Mouse (Mus musculus) heart, embryonic 16.5 days (tissue): ENCODE data around the gene Abhd14a. TPM values are rescaled to one million over a fixed set of nuclear protein-coding genes. Genes with fewer than 3 reads are reported as not detected.

Experiments used
- ATAC-seq: fragments of 200-750 bp; cut with Nextera tagmentation; replicated peaks from 2 replicates; pipeline ENCODE4 v1.8.0; 2017; ENCODE audit warnings: moderate number of reproducible peaks; ENCODE audit not compliant: insufficient read depth, low FRiP score; ENCODE audit errors: extremely low read depth
- H3K27ac ChIP-seq: fragments of 300-500 bp; sonication (generic); 2 replicates; pipeline ENCODE4 v1.5.1; 2014; ENCODE audit warnings: mild to moderate bottlenecking, low read length, control low read depth, moderate library complexity
- H3K27me3 ChIP-seq: fragments of 300-500 bp; sonication (generic); 2 replicates; pipeline ENCODE4 v1.6.1; 2014; ENCODE audit warnings: low read length, mixed read lengths; ENCODE audit not compliant: control insufficient read depth, insufficient read depth
- H3K36me3 ChIP-seq: fragments of 300-500 bp; sonication (generic); 2 replicates; pipeline ENCODE4 v1.6.1; 2014; ENCODE audit not compliant: control insufficient read depth, insufficient read depth
- H3K4me1 ChIP-seq: fragments of 300-500 bp; sonication (generic); 2 replicates; pipeline ENCODE4 v1.6.1; 2014; ENCODE audit warnings: low read length, mixed read lengths; ENCODE audit not compliant: control insufficient read depth, insufficient read depth
- H3K4me2 ChIP-seq: fragments of 300-500 bp; sonication (generic); 2 replicates; pipeline ENCODE4 v1.6.1; 2014; ENCODE audit warnings: low read depth, mild to moderate bottlenecking, control low read depth, low read length
- H3K4me3 ChIP-seq: fragments of 300-500 bp; sonication (generic); 2 replicates; pipeline ENCODE4 v1.5.1; 2014; ENCODE audit warnings: mild to moderate bottlenecking, control low read depth, low read length
- H3K9ac ChIP-seq: fragments of 300-500 bp; sonication (generic); 2 replicates; pipeline ENCODE4 v1.6.1; 2014; ENCODE audit warnings: low read length, control low read depth
- H3K9me3 ChIP-seq: fragments of 300-500 bp; sonication (generic); replicated peaks from 2 replicates; pipeline ENCODE4 v1.6.1; 2016; ENCODE audit warnings: low read length; ENCODE audit not compliant: control insufficient read depth
- WGBS: fragments of 180-500 bp; shearing (Covaris S2); extraction: QIAGEN DNeasy Blood & Tissue Kit; methylation state at CpG from one replicate; pipeline ENCODE4 v1.1.7; 2014; 5-methylcytosine and 5-hydroxymethylcytosine counted together
- polyA plus RNA-seq: library from polyadenylated mRNA; unstranded; fragments of >200 nt; fragmentation: Nextera tagmentation; extraction: Ambion mirVana; gene quantifications from 2 replicates; pipeline ENCODE4 v1.2.1, GENCODE M21; 2015

Gene Abhd14a
- polyA plus RNA-seq, 1 experiment from 2014 or later: 60.5 TPM

DNA sequence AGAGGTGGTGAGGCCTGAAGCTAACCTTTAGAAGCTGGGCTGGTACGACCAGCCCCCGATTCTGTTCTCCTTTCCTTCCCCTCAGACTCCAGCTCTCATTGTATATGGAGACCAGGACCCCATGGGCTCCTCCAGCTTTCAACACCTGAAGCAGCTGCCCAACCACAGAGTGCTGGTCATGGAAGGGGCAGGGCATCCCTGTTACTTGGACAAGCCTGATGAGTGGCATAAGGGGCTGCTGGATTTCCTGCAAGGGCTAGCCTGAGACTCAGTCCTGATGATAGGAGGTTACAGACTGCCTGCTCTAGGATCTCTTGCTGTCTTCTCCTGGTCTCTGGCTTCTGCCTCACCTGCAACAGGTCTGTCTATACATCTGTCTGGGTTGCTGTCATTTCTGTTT lies 4.4 kb upstream of the Abhd14a start:
- H3K4me1 ChIP-seq: peaks cover 57% of the 10 kb centered on the region
- no peak overlapping the region for H3K4me3 ChIP-seq
- no peaks in the 10 kb centered on the region for H3K9me3 ChIP-seq
- H3K27ac ChIP-seq: no peak overlapping the region
- H3K9ac ChIP-seq: no peak overlapping the region
- 50% methylated on average over 2 of the region's 2 CpGs for WGBS
- no peak for ATAC-seq
- no peaks in the 10 kb centered on the region for H3K36me3 ChIP-seq
- no peak overlapping the region for H3K4me2 ChIP-seq
- H3K27me3 ChIP-seq: no peaks in the 10 kb centered on the region

DNA sequence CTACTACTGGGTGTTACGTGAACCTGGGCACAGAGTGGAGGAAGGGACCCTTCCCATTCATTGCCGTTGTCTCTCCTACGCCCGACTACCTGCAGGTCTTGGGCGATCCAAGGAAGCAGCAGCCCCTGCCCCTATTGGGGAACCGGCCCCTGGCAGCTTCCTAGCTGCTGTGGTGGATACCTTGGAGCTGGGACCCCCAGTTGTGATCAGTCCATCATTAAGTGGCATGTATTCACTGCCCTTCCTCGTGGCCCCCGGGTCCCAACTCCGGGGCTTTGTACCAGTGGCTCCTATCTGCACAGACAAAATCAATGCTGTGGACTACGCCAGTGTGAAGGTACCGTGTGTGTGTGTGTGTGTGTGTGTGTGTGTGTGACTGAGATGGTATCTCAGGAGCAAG lies 3.8 kb upstream of the Abhd14a start:
- no peak overlapping the region for H3K27ac ChIP-seq
- H3K9me3 ChIP-seq: no peaks in the 10 kb centered on the region
- H3K36me3 ChIP-seq: no peaks in the 10 kb centered on the region
- no peak for ATAC-seq
- H3K4me2 ChIP-seq: no peak overlapping the region
- H3K9ac ChIP-seq: no peak overlapping the region
- H3K27me3 ChIP-seq: no peaks in the 10 kb centered on the region
- peaks cover 55% of the 10 kb centered on the region for H3K4me1 ChIP-seq
- no peak overlapping the region for H3K4me3 ChIP-seq
- WGBS: 72% methylated on average over 11 of the region's 11 CpGs

DNA sequence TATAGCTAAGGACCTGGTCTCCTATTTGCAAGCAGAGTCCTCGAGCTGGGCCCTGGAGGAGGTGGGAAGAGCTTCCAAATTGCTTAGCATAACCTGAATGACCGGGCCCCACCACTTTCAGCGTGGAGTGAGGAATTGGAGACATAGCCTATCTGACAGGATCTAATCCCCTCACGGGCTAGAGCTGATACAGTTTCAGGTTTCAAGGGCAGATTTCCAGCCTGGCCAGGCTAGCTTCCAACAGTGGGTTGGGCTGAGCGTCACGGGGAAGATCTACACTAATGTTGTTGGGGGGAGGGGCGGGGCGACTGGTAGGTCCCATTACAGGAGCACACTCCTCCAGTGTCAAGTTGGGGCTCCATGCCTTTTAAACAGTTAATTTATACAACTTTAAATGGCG lies 3.2 kb upstream of the Abhd14a start:
- Histone ChIP-seq H3K36me3 (no peaks in the 10 kb centered on the region), H3K4me1 (peaks cover 48% of the 10 kb centered on the region), H3K4me3 (no peak overlapping the region), H3K27me3 (no peaks in the 10 kb centered on the region), H3K9ac (no peak overlapping the region), H3K9me3 (no peaks in the 10 kb centered on the region), H3K27ac (peak overlapping the region; percentile 30; the same call in 1 of the 2 replicates), H3K4me2 (peak overlapping the region; percentile 26)
- ATAC-seq: no peak
- WGBS: 23% methylated on average over 9 of the region's 9 CpGs

DNA sequence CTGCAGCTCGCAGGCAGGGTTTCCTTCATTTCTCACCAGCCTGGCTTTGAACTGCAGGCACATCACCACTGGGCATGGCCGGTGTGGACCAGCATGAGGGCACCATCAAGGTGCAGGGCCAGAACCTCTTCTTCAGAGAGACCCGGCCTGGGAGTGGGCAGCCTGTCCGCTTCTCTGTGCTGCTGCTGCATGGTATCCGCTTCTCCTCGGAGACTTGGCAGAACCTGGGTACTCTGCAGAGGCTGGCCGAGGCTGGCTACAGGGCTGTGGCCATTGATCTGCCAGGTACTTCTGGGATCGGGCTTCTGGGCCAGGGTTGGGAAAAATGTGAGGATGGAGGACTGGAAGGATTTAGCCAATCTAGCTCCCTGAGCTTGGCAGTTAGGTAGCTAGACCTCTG lies 2.5 kb upstream of the Abhd14a start:
- WGBS: 87% methylated on average over 8 of the region's 8 CpGs
- Histone ChIP-seq H3K4me1 (peaks cover 42% of the 10 kb centered on the region), H3K4me3 (no peak overlapping the region), H3K36me3 (no peaks in the 10 kb centered on the region), H3K4me2 (no peak overlapping the region), H3K27me3 (no peaks in the 10 kb centered on the region), H3K27ac (no peak overlapping the region), H3K9me3 (no peaks in the 10 kb centered on the region), H3K9ac (no peak overlapping the region)
- ATAC-seq: no peak

DNA sequence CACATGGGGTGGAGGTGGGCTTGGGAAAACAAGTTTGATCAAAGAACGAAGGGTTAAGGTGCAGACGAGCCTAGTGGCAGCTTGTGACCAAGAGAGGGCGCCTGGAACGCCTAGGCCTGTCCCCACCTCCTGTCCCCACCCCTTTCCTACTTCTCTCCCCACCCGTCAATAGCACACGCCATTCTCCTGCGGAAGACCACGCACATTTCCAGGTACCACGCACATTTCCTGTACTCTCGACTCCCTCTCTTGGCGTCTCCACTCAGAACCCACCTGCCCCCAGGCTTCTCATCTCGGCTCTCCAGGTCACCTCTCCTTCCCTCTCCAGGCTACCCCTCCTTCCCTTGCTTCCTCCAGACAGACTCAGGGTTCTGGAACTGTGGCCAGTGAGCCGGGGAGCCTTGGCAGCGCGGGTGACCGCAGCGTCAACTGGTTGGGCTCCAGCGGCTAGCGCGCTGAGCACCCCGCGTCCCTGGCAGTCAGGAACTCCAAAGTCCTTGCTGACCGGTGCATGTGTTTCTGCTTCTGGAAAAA lies 1.1 kb upstream of the Abhd14a start:
- peak overlapping the region; percentile 65 for H3K4me3 ChIP-seq
- no peaks in the 10 kb centered on the region for H3K9me3 ChIP-seq
- ATAC-seq: peak; percentile 53
- peak overlapping the region; percentile 81 for H3K9ac ChIP-seq
- WGBS: under 1% methylated on average over 23 of the region's 23 CpGs
- H3K4me2 ChIP-seq: peak overlapping the region; percentile 93
- peak overlapping the region; percentile 83 for H3K27ac ChIP-seq
- H3K4me1 ChIP-seq: peaks cover 34% of the 10 kb centered on the region
- no peaks in the 10 kb centered on the region for H3K27me3 ChIP-seq
- H3K36me3 ChIP-seq: no peaks in the 10 kb centered on the region

DNA sequence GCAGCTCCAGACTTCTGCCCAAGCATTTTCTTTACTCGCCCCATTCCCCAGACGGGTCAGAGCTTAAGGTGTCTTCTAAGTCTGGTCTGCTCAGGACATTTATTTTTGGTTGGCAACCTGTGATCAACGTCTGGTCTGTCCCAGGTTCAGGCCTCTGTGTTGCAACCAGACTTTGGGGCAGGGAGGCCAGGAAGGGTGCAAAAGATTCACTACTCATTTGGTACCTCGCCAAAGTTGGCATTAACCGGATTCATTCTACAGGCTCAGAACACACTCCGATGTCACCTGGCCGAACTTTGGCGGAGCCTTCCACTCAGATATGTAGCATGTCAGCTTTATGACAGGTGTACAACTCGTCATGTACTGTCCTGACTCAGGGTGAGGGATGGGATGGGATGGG lies 473 bp upstream of the Abhd14a start:
- no peaks in the 10 kb centered on the region for H3K36me3 ChIP-seq
- H3K4me2 ChIP-seq: peak overlapping the region; percentile 93
- no peaks in the 10 kb centered on the region for H3K9me3 ChIP-seq
- peak overlapping the region; percentile 65 for H3K4me3 ChIP-seq
- peak overlapping the region; percentile 71 for H3K9ac ChIP-seq
- peak overlapping the region; percentile 19 for H3K27ac ChIP-seq
- no peaks in the 10 kb centered on the region for H3K27me3 ChIP-seq
- 34% methylated on average over 9 of the region's 9 CpGs for WGBS
- H3K4me1 ChIP-seq: peaks cover 31% of the 10 kb centered on the region
- peak; percentile 1; the same call in 1 of the 2 replicates for ATAC-seq

DNA sequence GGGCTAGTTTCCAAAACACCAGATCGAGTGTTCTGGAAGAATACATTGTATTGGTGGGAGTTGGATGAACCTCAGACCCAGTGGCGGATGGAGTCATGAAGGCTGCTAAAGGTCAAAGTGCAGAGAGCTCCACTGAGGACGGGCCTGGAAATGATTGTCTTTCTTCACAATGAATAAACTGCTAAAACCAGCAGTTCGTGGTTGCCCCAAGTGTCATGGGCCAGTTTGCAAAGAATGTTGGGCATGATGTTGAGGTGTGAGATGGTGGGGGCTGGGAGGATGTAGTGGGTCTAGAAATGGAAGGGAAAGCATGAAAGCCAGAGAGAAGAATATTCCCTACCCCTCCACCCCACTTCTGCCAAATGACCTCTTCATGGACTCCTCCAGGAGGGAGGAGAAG lies 2.6 kb downstream of the Abhd14a start:
- Histone ChIP-seq H3K4me3 (no peak overlapping the region), H3K4me2 (no peak overlapping the region), H3K9me3 (no peaks in the 10 kb centered on the region), H3K4me1 (peaks cover 14% of the 10 kb centered on the region), H3K9ac (no peak overlapping the region), H3K27me3 (no peaks in the 10 kb centered on the region), H3K27ac (no peak overlapping the region), H3K36me3 (no peaks in the 10 kb centered on the region)
- ATAC-seq: no peak
- WGBS: 83% methylated on average over 4 of the region's 4 CpGs

DNA sequence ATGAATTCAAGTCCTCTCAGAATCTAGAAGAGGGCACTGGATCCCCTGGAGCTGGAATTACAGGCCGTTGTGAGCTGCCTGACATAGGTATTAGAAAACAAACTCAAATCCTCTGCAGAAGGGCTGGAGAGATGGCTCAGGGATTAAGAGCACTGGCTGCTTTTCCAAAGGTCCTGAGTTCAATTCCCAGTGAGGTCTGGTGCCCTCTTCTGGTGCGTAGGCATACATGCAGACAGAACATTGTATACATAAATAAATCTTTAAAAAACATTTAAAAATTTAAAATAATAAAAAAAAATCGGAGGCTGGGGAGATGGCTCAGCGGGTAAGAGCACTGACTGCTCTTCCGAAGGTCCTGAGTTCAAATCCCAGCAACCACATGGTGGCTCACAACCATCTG lies 4.8 kb downstream of the Abhd14a start:
- Histone ChIP-seq H3K9me3 (no peaks in the 10 kb centered on the region), H3K4me2 (no peak overlapping the region), H3K4me3 (no peak overlapping the region), H3K27me3 (no peaks in the 10 kb centered on the region), H3K27ac (no peak overlapping the region), H3K36me3 (no peaks in the 10 kb centered on the region), H3K4me1 (peaks cover 10% of the 10 kb centered on the region), H3K9ac (no peak overlapping the region)
- 76% methylated on average over 5 of the region's 5 CpGs for WGBS
- ATAC-seq: no peak

DNA sequence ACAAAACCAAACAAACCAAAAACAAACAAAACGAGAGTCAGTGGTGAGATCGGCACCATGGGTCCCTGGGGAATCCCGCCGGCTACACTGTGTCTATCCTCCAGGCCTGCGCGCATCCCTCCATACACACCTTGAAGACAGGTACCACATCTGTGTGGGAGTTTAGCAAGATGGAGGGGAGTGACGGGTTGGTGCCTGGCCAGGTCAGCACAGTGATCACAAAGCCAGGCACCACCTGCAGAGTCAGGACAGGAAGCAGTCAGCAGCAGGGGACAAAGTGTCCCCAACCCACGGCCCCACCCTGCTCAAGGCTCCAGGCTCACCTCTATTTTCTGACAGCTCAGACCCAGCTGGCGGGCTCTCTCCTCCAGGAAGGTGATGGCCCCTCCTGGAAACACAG lies 10.9 kb downstream of the Abhd14a start:
- Histone ChIP-seq H3K9ac (0 out of 2 replicates have a peak overlapping the region, but pooled peaks have one; percentile 11), H3K36me3 (peaks cover 22% of the 10 kb centered on the region), H3K4me2 (no peak overlapping the region), H3K27ac (no peak overlapping the region), H3K4me1 (peaks cover 11% of the 10 kb centered on the region), H3K27me3 (no peaks in the 10 kb centered on the region), H3K9me3 (no peaks in the 10 kb centered on the region), H3K4me3 (no peak overlapping the region)
- no peak for ATAC-seq
- 78% methylated on average over 9 of the region's 9 CpGs for WGBS
